Mouse (Mus musculus) megakaryocyte, embryonic 14.5 days (primary cell): Measurements from ENCODE around the gene Dpy30. TPM values are rescaled to one million over a fixed set of nuclear protein-coding genes. Genes with fewer than 3 reads are reported as not detected.
A peak's percentile ranks its signal among the peaks of the same experiment; 100 is the strongest.

Experiments
- H3K27me3 ChIP-seq: replicated peaks from 2 replicates; pipeline ENCODE3; 2012; ENCODE audit warnings: inconsistent platforms
- H3K36me3 ChIP-seq: replicated peaks from 2 replicates; pipeline ENCODE3; 2012; ENCODE audit warnings: low read length, inconsistent platforms, mixed read lengths
- H3K4me1 ChIP-seq: 2 replicates; pipeline ENCODE4 v1.6.1; 2012; ENCODE audit warnings: inconsistent platforms
- H3K4me3 ChIP-seq: replicated peaks from 2 replicates; pipeline ENCODE3; 2012; ENCODE audit warnings: moderate library complexity, mild to moderate bottlenecking, inconsistent platforms
- H3K9me3 ChIP-seq: 2 replicates; pipeline ENCODE4 v1.6.1; 2012; ENCODE audit warnings: inconsistent platforms
- FLI1 ChIP-seq: IDR thresholded peaks from 2 replicates; pipeline ENCODE4 v1.6.1; 2012; ENCODE audit warnings: low read length, inconsistent platforms, mixed read lengths
- GATA1 ChIP-seq: IDR thresholded peaks from 3 replicates; pipeline ENCODE4 v1.6.1; 2012; ENCODE audit warnings: mixed read lengths, low read length, inconsistent platforms, borderline replicate concordance
- polyA plus RNA-seq: library from polyadenylated mRNA; stranded (reverse); fragments of >175 nt; gene quantifications from 2 replicates; pipeline ENCODE4 v1.2.3, GENCODE M21; 2012; ENCODE audit warnings: low replicate concordance; ENCODE audit not compliant: insufficient read depth

The Dpy30 gene
- polyA plus RNA-seq, 1 experiment = 93.3 TPM

DNA sequence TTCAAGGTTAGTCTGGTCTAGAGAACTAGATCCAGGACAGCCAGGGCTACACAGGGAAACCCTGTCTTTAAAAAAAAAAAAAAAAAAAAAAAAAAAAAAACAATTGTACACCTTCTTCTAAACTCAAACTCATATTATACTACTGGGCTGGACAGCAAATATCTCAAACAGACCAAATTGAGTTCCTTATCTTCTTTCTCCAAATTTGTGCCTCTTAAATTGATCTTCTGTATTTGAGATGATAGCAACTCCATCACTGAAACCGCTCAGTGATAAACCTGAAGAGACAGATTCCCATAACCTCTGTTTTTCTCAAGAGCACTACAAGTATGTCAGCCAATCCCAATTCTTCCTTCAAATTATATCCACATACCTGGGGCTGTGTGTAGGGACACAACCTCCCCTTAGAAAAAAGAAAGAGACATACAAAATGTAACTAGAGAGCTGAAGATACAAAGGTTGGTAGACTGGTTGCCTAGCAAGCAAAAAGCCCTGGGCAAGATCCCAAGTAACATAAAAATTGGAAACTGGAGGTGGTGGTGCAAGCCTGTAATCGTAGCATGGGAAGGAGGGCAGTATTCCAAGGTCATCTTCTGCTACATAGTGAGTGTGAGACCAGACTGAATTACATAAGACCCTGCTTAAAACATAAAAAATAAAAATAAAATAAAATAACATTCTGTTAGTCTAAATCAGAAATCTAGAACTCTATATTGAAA, 39.2 kb downstream of the Dpy30 start:
- H3K27me3 ChIP-seq = no peaks in the 10 kb centered on the region
- TF ChIP-seq GATA1 (no peak), FLI1 (no peak)
- H3K9me3 ChIP-seq = no peaks in the 10 kb centered on the region
- H3K4me1 ChIP-seq = peaks cover 52% of the 10 kb centered on the region
- H3K4me3 ChIP-seq = no peak overlapping the region
- H3K36me3 ChIP-seq = peaks cover 37% of the 10 kb centered on the region

DNA sequence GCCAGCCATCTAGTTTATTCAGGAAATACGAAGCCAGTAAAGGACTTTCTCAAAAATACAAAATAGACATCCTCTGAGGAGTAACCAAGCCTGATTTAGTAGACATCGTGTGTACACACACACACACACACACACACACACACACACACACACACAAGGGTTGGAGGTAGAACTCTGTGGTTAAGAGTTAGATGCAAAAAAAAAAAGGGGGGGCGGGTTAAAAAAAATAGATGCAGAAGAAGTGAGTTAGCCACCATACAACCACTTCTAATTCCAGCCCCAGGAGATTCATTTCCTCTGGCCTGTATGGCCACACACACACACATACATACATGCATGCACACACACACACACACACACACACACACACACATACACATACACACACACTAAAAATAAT, 41.7 kb downstream of the Dpy30 start:
- Histone ChIP-seq H3K4me1 (peaks cover 57% of the 10 kb centered on the region), H3K4me3 (no peak overlapping the region), H3K36me3 (peaks cover 17% of the 10 kb centered on the region), H3K27me3 (no peaks in the 10 kb centered on the region), H3K9me3 (no peaks in the 10 kb centered on the region)
- TF ChIP-seq FLI1 (no peak), GATA1 (no peak)

DNA sequence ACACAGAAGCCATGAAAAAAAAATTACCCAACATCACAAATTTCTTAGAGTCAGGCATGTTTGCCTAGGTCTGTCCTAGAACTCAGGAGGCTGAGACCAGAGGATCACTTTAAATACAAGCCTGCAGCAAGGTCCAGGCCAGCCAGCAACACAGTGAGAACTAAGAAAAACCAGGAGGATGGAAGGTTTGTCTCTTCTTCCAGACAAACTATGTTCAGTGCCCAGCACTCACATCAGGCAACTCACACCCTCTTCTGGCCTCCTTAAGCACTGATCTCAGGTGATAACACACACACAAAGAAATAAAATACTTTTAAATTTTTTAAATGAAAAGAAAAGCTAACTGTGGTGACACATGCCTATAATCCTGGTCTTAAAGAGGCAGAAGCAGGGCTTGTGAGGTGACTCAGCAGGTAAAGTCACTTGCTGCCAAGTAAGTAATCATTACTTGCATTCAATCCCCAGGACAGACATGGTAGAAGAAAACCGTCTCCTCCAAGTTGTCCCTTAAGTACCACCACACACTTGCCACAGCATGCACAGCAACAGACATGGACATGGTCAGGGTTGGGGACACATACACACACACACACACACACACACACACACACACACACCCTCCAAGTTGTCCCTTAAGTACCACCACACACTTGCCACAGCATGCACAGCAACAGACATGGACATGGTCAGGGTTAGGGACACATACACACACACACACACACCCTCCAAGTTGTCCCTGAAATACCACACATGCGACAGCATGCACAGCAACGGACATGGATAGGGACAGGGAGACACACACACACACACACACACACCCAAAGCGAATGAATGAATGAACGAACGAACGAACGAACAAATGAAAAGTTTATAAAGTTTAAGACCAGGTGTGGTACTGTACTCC, 44.5 kb downstream of the Dpy30 start:
- peaks cover 21% of the 10 kb centered on the region for H3K36me3 ChIP-seq
- no peaks in the 10 kb centered on the region for H3K9me3 ChIP-seq
- peak overlapping the region; percentile 56 for H3K4me3 ChIP-seq
- peaks cover 68% of the 10 kb centered on the region for H3K4me1 ChIP-seq
- TF ChIP-seq FLI1 (no peak), GATA1 (no peak)
- H3K27me3 ChIP-seq = no peaks in the 10 kb centered on the region

DNA sequence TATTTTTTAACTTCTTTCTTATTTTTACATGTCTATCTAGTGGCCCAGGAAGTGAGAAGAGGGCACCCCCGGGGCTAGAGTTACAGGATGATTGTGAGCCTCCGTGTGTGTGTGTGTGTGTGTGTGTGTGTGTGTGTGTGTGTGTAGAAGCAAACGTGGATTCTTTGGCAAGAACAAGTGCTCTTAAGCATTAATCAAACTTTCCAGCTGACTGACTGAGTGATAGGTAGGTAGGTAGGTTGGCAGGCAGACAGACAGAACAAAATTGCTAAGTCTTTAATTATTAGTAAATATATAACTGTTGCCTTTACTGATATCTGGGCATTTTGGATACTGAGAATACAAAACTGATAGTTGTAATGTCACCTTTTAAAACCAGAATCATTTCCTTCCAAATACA, 49.3 kb downstream of the Dpy30 start:
- Histone ChIP-seq H3K36me3 (peaks cover 17% of the 10 kb centered on the region), H3K4me1 (peaks cover 88% of the 10 kb centered on the region), H3K9me3 (no peaks in the 10 kb centered on the region), H3K27me3 (no peaks in the 10 kb centered on the region), H3K4me3 (no peak overlapping the region)
- TF ChIP-seq GATA1 (no peak), FLI1 (no peak)

DNA sequence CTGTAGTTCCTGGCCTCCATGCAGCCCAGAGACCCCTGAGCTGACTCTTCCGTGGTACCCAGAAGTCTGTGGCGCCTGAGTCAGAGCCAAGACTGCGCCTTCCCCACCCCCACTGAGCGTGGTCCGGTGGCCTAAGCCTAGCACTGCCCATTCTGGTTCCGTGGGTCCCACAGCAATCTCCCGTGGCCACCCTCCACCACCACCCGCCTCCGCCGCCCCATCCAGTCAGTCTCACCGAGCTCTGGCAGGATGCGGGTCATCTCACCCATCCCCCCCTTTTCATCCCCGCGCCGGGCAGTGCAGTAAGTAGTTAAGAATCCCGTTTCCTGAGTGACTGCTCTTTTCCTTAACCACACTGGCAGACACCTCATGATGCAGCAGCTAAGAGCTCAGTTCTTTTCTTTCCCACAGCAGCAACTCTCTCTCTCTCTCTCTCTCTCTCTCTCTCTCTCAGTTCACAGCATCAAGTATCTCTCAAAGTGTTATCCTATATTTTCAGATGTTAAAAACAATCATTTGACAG, 51.0 kb downstream of the Dpy30 start:
- H3K36me3 ChIP-seq = peaks cover 28% of the 10 kb centered on the region
- no peaks in the 10 kb centered on the region for H3K27me3 ChIP-seq
- H3K9me3 ChIP-seq = no peaks in the 10 kb centered on the region
- H3K4me3 ChIP-seq = peak overlapping the region; percentile 91
- H3K4me1 ChIP-seq = peaks cover 91% of the 10 kb centered on the region
- TF ChIP-seq FLI1 = 0 out of 2 replicates have a peak, but pooled peaks have one; percentile 16
- TF ChIP-seq GATA1 = no peak

DNA sequence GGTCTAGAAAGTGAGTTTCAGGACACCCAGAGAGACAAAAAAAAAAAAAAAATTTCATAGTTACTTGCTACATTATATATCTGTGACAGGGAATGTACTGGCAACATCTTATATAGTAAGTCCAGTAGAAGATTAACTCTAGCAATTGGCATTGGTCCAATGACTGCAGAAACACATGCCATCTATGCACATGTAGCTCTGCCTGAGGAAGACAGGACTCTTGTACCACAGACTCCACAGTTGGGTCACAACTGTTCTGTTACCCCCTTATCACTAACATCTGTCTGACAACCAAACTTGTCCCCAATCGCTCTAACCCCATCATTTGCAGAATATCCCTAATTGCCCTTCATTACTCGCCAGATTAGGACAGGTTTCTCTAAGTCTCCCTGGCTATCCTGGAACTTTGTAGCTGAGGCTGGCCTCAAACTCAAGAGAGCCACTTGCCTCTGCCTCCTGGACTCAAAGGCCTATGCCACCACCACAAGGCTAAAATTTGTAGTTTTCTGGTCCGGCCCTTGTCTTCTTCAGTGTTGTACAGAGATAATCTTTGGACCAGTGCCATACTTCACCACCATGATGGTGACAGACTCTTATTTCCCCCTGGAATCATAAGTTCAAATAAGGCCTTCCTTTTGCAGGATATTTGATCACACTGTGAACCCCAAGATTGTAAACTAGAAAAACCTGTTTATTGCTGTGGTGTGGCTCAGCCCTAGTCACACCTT, 52.0 kb downstream of the Dpy30 start:
- TF ChIP-seq GATA1 (no peak), FLI1 (no peak)
- no peaks in the 10 kb centered on the region for H3K27me3 ChIP-seq
- H3K4me1 ChIP-seq = peaks cover 90% of the 10 kb centered on the region
- peaks cover 35% of the 10 kb centered on the region for H3K36me3 ChIP-seq
- H3K9me3 ChIP-seq = no peaks in the 10 kb centered on the region
- H3K4me3 ChIP-seq = peak overlapping the region; percentile 91

DNA sequence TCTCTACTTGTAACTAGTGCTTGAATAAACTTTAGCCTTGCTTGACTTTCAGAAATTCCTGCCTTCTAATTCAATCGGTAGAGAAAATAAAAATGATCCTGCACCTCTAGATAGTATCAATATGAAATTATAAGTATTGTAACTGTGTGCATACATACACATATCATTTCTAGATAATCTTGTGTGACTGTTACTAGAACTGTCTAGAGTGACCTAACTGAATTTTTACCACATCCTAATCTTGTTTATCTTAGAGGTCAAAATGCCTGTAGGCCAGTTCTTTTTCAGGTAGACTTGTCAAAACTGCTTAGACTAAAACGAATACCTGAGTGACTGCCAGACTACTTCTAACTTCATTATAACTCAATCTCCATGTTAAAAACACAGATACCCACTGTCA, 53.5 kb downstream of the Dpy30 start:
- Histone ChIP-seq H3K27me3 (no peaks in the 10 kb centered on the region), H3K4me1 (peaks cover 96% of the 10 kb centered on the region), H3K9me3 (no peaks in the 10 kb centered on the region), H3K4me3 (no peak overlapping the region), H3K36me3 (peaks cover 30% of the 10 kb centered on the region)
- TF ChIP-seq GATA1 = no peak
- TF ChIP-seq FLI1 = no peak

DNA sequence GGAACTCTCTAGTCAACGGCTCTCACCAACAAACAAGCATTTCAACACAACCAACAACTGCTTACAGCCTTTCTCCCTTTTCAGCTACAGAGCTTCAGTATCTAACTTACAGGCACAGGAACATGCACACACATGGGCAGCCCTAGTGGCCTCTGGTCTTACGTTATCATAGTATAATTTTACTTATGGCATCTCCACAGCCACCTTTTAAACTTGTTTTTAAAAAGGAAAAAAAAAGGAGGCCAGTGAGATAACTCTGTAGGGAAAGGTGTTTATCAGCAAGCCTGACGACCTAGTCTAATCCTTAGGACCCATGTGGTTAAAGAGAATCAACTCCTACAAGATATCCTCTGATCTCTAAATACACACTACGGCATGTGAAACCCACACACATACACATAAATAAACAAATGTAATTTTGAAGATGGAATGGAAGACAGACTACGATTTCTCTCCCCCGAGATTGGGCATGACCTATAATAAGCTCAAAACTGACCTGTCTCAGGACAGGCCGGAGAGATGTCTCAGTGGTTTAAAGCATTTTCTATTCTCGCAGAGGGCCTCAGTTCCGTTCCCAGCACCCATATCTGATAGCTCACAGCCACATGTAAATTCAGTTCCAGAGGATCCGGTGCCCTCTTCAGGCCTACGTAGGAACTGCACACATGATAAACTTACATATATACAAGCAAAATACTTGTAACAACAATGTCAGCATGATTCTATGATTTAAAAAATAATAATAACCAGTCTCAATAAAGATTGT, 56.1 kb downstream of the Dpy30 start:
- Histone ChIP-seq H3K36me3 (peaks cover 30% of the 10 kb centered on the region), H3K4me1 (peaks cover 91% of the 10 kb centered on the region), H3K9me3 (no peaks in the 10 kb centered on the region), H3K27me3 (no peaks in the 10 kb centered on the region), H3K4me3 (no peak overlapping the region)
- TF ChIP-seq GATA1 = no peak
- TF ChIP-seq FLI1 = no peak

DNA sequence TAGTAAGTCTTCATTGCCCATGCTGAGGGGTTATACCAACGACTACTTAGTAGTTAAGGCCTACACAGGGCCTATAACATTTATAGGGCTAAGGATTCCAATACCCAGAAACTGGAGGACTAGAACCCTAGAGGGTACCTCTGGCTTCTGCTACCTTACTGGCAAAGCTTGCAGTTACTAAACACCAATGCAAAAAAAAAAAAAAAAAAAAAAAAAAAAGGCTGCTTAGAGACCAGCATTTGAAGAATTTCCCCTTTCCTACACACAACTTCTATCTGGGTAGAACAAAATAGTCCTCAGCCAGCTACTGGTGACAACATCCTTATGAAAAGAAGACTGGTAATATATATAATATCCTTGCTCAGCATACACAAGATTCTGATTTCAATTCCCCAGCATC, 58.1 kb downstream of the Dpy30 start:
- Histone ChIP-seq H3K36me3 (peaks cover 28% of the 10 kb centered on the region), H3K4me1 (peaks cover 86% of the 10 kb centered on the region), H3K9me3 (no peaks in the 10 kb centered on the region), H3K27me3 (no peaks in the 10 kb centered on the region), H3K4me3 (no peak overlapping the region)
- no peak for TF ChIP-seq GATA1
- TF ChIP-seq FLI1 = no peak
